Mouse (Mus musculus) heart, adult 8-10 months (tissue): Measurements from ENCODE around the gene Galnt7. TPM values are rescaled to one million over a fixed set of nuclear protein-coding genes. Genes with fewer than 3 reads are reported as not detected.
"Not testable (repeated sequence)": the region's sequence is repeated elsewhere in the genome, so short reads cannot be mapped to it uniquely, and the experiment has no call there.

Experiments used
- DNase-seq: peaks from one replicate; pipeline ENCODE4 v3.0.0; 2022; ENCODE audit warnings: low spot score
- total RNA-seq, 4 experiments: library from RNA; stranded (reverse); gene quantifications; 2 replicates each; pipeline ENCODE4 v1.2.4; 2022

Galnt7 gene
- total RNA-seq, 4 experiments from 2014 or later, result 3.9 to 5.2 (median 4.9) TPM

GRCm38 (mm10) chr8:57540110-57540838 lies 112.6 kb downstream of the Galnt7 start:
- DNase-seq, result peak; percentile 61

GRCm38 (mm10) chr8:57538601-57539000 lies 114.2 kb downstream of the Galnt7 start:
- no peak for DNase-seq

- no peak for DNase-seq
These were observed 116.7 kb downstream of the Galnt7 start for GRCm38 (mm10) chr8:57536167-57536566.

- no peak for DNase-seq
These were observed 118.3 kb downstream of the Galnt7 start for GRCm38 (mm10) chr8:57534495-57534894.

- no peak for DNase-seq
These were observed 119.7 kb downstream of the Galnt7 start for GRCm38 (mm10) chr8:57533106-57533505.

GRCm38 (mm10) chr8:57532223-57532622 lies 120.6 kb downstream of the Galnt7 start:
- DNase-seq, result no peak

- DNase-seq, result peak; percentile 89
These were observed 122.0 kb downstream of the Galnt7 start for GRCm38 (mm10) chr8:57530666-57531349.

- no peak for DNase-seq
These were observed 122.6 kb downstream of the Galnt7 start for GRCm38 (mm10) chr8:57530238-57530637.

GRCm38 (mm10) chr8:57528036-57528435 lies 124.8 kb downstream of the Galnt7 start:
- no peak for DNase-seq

GRCm38 (mm10) chr8:57520186-57520786 lies 132.5 kb downstream of the Galnt7 start:
- DNase-seq, result no peak

GRCm38 (mm10) chr8:57517723-57518122 lies 135.1 kb downstream of the Galnt7 start:
- no peak for DNase-seq

GRCm38 (mm10) chr8:57516685-57517084 lies 136.1 kb downstream of the Galnt7 start:
- not testable (repeated sequence) for DNase-seq

GRCm38 (mm10) chr8:57513178-57513661 lies 139.6 kb downstream of the Galnt7 start:
- not testable (repeated sequence) for DNase-seq

GRCm38 (mm10) chr8:57512141-57513056 lies 140.4 kb downstream of the Galnt7 start:
- DNase-seq, result no peak

- peak; percentile 100 for DNase-seq
These were observed 141.3 kb downstream of the Galnt7 start, which contains the start of gene Hmgb2 for GRCm38 (mm10) chr8:57511316-57512118. Hmgb2 (plus strand) TSS chr8:57511907.

GRCm38 (mm10) chr8:57510791-57511315 lies 142.0 kb downstream of the Galnt7 start:
- no peak for DNase-seq

GRCm38 (mm10) chr8:57508657-57509056 lies 144.2 kb downstream of the Galnt7 start:
- no peak for DNase-seq

GRCm38 (mm10) chr8:57507556-57508063 lies 145.2 kb downstream of the Galnt7 start:
- DNase-seq, result no peak

GRCm38 (mm10) chr8:57505500-57505899 lies 147.3 kb downstream of the Galnt7 start:
- DNase-seq, result not testable (repeated sequence)

GRCm38 (mm10) chr8:57503641-57504040 lies 149.2 kb downstream of the Galnt7 start:
- DNase-seq, result no peak
